In the genomic region with DNA sequence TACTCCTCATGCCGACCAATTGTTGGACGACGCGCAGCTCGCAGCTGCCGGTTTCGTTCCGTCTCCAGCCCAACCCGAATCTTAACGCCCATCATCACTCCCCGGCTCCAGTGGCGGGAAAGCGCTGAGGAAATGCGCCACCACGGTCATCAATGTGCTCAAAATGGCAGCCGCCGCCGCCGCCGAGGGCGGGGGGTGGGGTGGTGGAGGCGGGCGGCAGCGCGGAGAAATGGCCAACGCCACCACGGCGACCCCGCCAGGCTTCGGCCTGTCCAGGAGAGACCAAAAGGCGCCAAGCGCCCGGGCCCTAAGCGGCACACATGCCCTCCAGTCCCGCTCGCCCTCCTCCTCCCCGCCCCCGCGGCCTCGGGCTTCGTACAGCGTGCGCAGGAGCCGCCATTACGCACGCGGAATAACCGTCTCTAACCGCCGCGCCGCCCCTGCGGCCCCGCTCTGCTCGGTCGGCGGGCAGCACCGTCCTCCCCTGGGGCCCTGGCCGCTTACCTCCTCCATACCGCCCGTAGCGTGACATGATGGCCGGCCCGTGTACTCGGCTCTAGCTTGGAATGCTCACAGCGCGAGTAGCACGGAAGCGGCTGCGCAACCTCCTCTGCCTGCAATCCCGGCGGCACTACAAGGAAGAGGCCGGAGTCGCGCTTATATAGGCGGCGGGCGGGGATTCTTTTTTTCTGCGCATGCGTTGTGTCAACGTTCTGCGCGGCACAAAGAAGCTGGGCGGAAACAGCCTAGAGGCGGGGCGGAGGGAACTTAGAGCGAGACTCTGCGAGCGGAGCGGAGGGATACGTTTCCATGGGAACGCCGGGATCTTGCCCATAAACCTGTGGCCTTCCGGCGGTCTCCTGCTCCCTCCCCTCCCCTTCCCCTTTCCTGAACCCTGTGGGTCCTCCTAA, we compare ENCODE assay signal across 8 mouse cellular contexts. TPM values are rescaled to one million over a fixed set of nuclear protein-coding genes. Genes with fewer than 3 reads are reported as not detected.
DNase-seq lines count a peak whose midpoint lies in the region; ATAC-seq lines count a peak whose summit lies in the region.

Srsf7 (minus strand) TSS at position 637 of the 911 bp plus-strand sequence.
Ttc39d (plus strand) TSS at position 790 of the 911 bp plus-strand sequence.

- peak within 1 kb of the TSS; percentile 99 for H3K27ac ChIP-seq in lung, embryonic 16.5 days (ENCODE audit: low read length)

- no peaks in the 10 kb centered on the region for H3K9me3 ChIP-seq in lung, embryonic 16.5 days (ENCODE audit: control insufficient read depth, low read length)

- H3K9ac ChIP-seq in lung, embryonic 16.5 days (ENCODE audit: low read length): peak within 1 kb of the TSS; percentile 98

- H3K27me3 ChIP-seq in lung, embryonic 16.5 days (ENCODE audit: control insufficient read depth, insufficient read depth, low read depth, low read length): no peaks in the 10 kb centered on the region

- DNase-seq in MEL-GATA-1-ER (ENCODE audit: extremely low read depth, low read depth): peak; percentile 96
- DNase-seq in cerebellum, adult 8-10 months: peak; percentile 99
- DNase-seq in forelimb bud, embryonic 11.5 days (ENCODE audit: low read depth, low spot score): peak; percentile 100
- peak; percentile 93 for DNase-seq in layer of hippocampus, adult 9-10 months (ENCODE audit: low spot score)
- DNase-seq in ovary, postnatal 10 days (ENCODE audit: low spot score): peak; percentile 99
- peak; percentile 96 to 99 for DNase-seq in thymus, postnatal 10 days (ENCODE audit: low spot score in 2 of 2)

- peak within 1 kb of the TSS; percentile 65 for H3K4me3 ChIP-seq in lung, embryonic 16.5 days (ENCODE audit: low read length)

- WGBS in lung, embryonic 16.5 days: under 1% methylated on average over 87 of the region's 95 CpGs

- peaks cover 23% of the 10 kb centered on the region for H3K36me3 ChIP-seq in lung, embryonic 16.5 days (ENCODE audit: control insufficient read depth, insufficient read depth, low read length)

- peak; percentile 88 to 90 for ATAC-seq in hematopoietic stem cell, adult 5-6 weeks (replicated peaks in 1 of 2; ENCODE audit: insufficient read depth in 1 of 2, low FRiP score in 2 of 2, low TSS enrichment in 1 of 2, low read depth in 1 of 2, poor library complexity in 2 of 2, severe bottlenecking in 2 of 2)
- ATAC-seq in lung, embryonic 16.5 days (ENCODE audit: low read depth): peak; percentile 96

- H3K4me2 ChIP-seq in lung, embryonic 16.5 days (ENCODE audit: low read depth, low read length): peak within 1 kb of the TSS; percentile 72

- 0 out of 2 replicates have a peak, but pooled peaks cover 8% of the 10 kb centered on the region for H3K4me1 ChIP-seq in lung, embryonic 16.5 days (replicated peaks; ENCODE audit: control insufficient read depth, insufficient read depth, low read length)

RNA-seq across cellular contexts. Expression of gene Srsf7, which starts in this region (rescaled TPM):
- 455 and 472 TPM in 2 replicates for total RNA-seq in hematopoietic stem cell, adult 5-6 weeks (2017)
- polyA plus RNA-seq in lung, embryonic 16.5 days (2015; fragmentation: Nextera tagmentation; extraction: Ambion mirVana): 552 and 582 TPM in 2 replicates

RNA-seq across cellular contexts. Expression of gene Ttc39d, which starts in this region (rescaled TPM):
- total RNA-seq in hematopoietic stem cell, adult 5-6 weeks (2017): not detected in 2 replicates
- polyA plus RNA-seq in lung, embryonic 16.5 days (2015; fragmentation: Nextera tagmentation; extraction: Ambion mirVana): 0.24 TPM in 2 replicates

Comparison
In these comparisons a context has a peak if more than half of its experiments do, and no peak if none do; other contexts are left out.
1. Peak in every context shown above with its lines: DNase-seq, ATAC-seq, H3K4me3 ChIP-seq and H3K27ac ChIP-seq.